Mouse (Mus musculus) CH12.LX (cell line): Measurements from ENCODE around the gene Oas3. TPM values are rescaled to one million over a fixed set of nuclear protein-coding genes. Genes with fewer than 3 reads are reported as not detected.
A peak's percentile ranks its signal among the peaks of the same experiment; 100 is the strongest.

Source experiments
- DNase-seq: peaks from one replicate; pipeline ENCODE4 v3.0.0-alpha.2; 2013; ENCODE audit errors: extremely low read depth
- H3K27ac ChIP-seq: 2 replicates; pipeline ENCODE4 v1.5.1; 2012; ENCODE audit warnings: low read depth, mild to moderate bottlenecking, control low read depth, moderate library complexity; ENCODE audit not compliant: insufficient read depth
- H3K27me3 ChIP-seq: replicated peaks from 2 replicates; pipeline ENCODE3; 2012; ENCODE audit warnings: inconsistent platforms
- H3K36me3 ChIP-seq, 2 experiments: replicated peaks in 1 of 2; 2 replicates each; pipeline versions ENCODE3 to v1.6.1; 2012; ENCODE audit warnings: inconsistent platforms in 1 of 2, low read length in 1 of 2, mild to moderate bottlenecking in 1 of 2, mixed read lengths in 1 of 2, moderate library complexity in 1 of 2; ENCODE audit not compliant: control insufficient read depth in 1 of 2, insufficient read depth in 1 of 2
- H3K4me1 ChIP-seq, 2 experiments: 2 replicates each; pipeline ENCODE4 v1.6.1; 2012; ENCODE audit warnings: inconsistent platforms in 1 of 2, moderate library complexity in 1 of 2; ENCODE audit not compliant: insufficient read depth in 2 of 2, control insufficient read depth in 1 of 2
- H3K4me2 ChIP-seq: 2 replicates; pipeline ENCODE4 v1.6.1; 2012; ENCODE audit warnings: low read depth, mild to moderate bottlenecking, control low read depth; ENCODE audit not compliant: poor library complexity, insufficient read depth, severe bottlenecking
- H3K4me3 ChIP-seq, 3 experiments: fragments of 150-350 bp in 1 of 3; sonication (generic) in 1 of 3; replicated peaks in 1 of 3; 2 replicates each; pipeline versions ENCODE3 to v1.5.1; 2011 to 2012; ENCODE audit warnings: low read depth in 2 of 3, low read length in 2 of 3, mild to moderate bottlenecking in 2 of 3, moderate library complexity in 2 of 3, control low read depth in 1 of 3, improper control_type of control experiment in 1 of 3, inconsistent platforms in 1 of 3, mixed read lengths in 1 of 3; ENCODE audit not compliant: poor library complexity in 1 of 3
- H3K79me2 ChIP-seq: replicated peaks from 2 replicates; pipeline ENCODE4 v1.6.1; 2012; ENCODE audit warnings: mild to moderate bottlenecking, moderate library complexity; ENCODE audit not compliant: control insufficient read depth, poor library complexity, insufficient read depth, severe bottlenecking; ENCODE audit errors: extremely low read depth
- H3K9ac ChIP-seq: 2 replicates; pipeline ENCODE4 v1.6.1; 2012; ENCODE audit warnings: low read depth, mild to moderate bottlenecking, control low read depth, moderate library complexity; ENCODE audit not compliant: insufficient read depth
- H3K9me3 ChIP-seq: replicated peaks from 2 replicates; pipeline ENCODE3; 2012; ENCODE audit warnings: low read length, inconsistent platforms, mixed read lengths
- CTCF ChIP-seq, 2 experiments: IDR thresholded peaks in 1 of 2; conservative IDR thresholded peaks in 1 of 2; 2 replicates each; pipeline ENCODE4 v1.5.1; 2011 to 2012; ENCODE audit warnings: low read depth in 2 of 2, low read length in 2 of 2, improper control_type of control experiment in 1 of 2, inconsistent platforms in 1 of 2, mild to moderate bottlenecking in 1 of 2, moderate library complexity in 1 of 2
- E2F4 ChIP-seq: IDR thresholded peaks from 2 replicates; pipeline ENCODE4 v1.6.1; 2011; ENCODE audit warnings: low read depth, low read length, improper control_type of control experiment; ENCODE audit not compliant: insufficient replicate concordance
- EP300 ChIP-seq: IDR thresholded peaks from 2 replicates; pipeline ENCODE4 v1.6.1; 2011; ENCODE audit warnings: low read length, improper control_type of control experiment
- ETS1 ChIP-seq: conservative IDR thresholded peaks from 2 replicates; pipeline ENCODE4 v1.6.1; 2012; ENCODE audit warnings: low read depth, mild to moderate bottlenecking, inconsistent platforms, low read length, improper control_type of control experiment, moderate library complexity
- MAFK ChIP-seq: IDR thresholded peaks from 2 replicates; pipeline ENCODE4 v1.6.1; 2011; ENCODE audit warnings: low read length, improper control_type of control experiment; ENCODE audit not compliant: insufficient replicate concordance
- MAX ChIP-seq: IDR thresholded peaks from 2 replicates; pipeline ENCODE4 v1.6.1; 2011; ENCODE audit warnings: low read length, improper control_type of control experiment
- MAZ ChIP-seq: IDR thresholded peaks from 2 replicates; pipeline ENCODE4 v1.6.1; 2012; ENCODE audit warnings: low read depth, mild to moderate bottlenecking, inconsistent platforms, low read length, improper control_type of control experiment, moderate library complexity
- NELFE ChIP-seq: IDR thresholded peaks from 2 replicates; pipeline ENCODE4 v1.6.1; 2011; ENCODE audit warnings: low read depth, low read length, improper control_type of control experiment
- PAX5 ChIP-seq: IDR thresholded peaks from 2 replicates; pipeline ENCODE4 v1.6.1; 2012; ENCODE audit warnings: low read length, inconsistent platforms, mixed read lengths
- POLR2AphosphoS2 ChIP-seq: IDR thresholded peaks from 2 replicates; pipeline ENCODE4 v1.6.1; 2011; ENCODE audit warnings: low read depth, low read length, improper control_type of control experiment
- RAD21 ChIP-seq: IDR thresholded peaks from 2 replicates; pipeline ENCODE4 v1.6.1; 2011; ENCODE audit warnings: low read depth, mild to moderate bottlenecking, low read length, improper control_type of control experiment, moderate library complexity
- TBP ChIP-seq: conservative IDR thresholded peaks from 2 replicates; pipeline ENCODE4 v1.6.1; 2011; ENCODE audit warnings: low read depth, low read length, improper control_type of control experiment
- USF2 ChIP-seq: conservative IDR thresholded peaks from 2 replicates; pipeline ENCODE4 v1.6.1; 2011; ENCODE audit warnings: low read depth, low read length, improper control_type of control experiment
- ZNF384 ChIP-seq: IDR thresholded peaks from 2 replicates; pipeline ENCODE4 v1.6.1; 2012; ENCODE audit warnings: low read depth, low read length, improper control_type of control experiment, inconsistent platforms
- dilution Hi-C: fragments of 300-500 bp; cut with MboI; formaldehyde crosslinking; loops from 2 replicates; pipeline ENCODE4 v1.14.3; 2020; ENCODE audit warnings: low sequenced_read_pairs; ENCODE audit not compliant: extremely low pct_unique_long_range_greater_than_20kb, extremely low pct_ligation_motif_present
- in situ Hi-C: fragments of 300-500 bp; cut with MboI; formaldehyde crosslinking; loops from 3 replicates; pipeline ENCODE4 v1.14.3; 2019; ENCODE audit warnings: low sequenced_read_pairs, low pct_ligation_motif_present, low pct_unique_long_range_greater_than_20kb, mixed read lengths
- polyA plus RNA-seq: library from polyadenylated mRNA; unstranded; fragments of >175 nt; gene quantifications from 2 replicates; pipeline ENCODE4 v1.2.1, GENCODE M21; 2012; ENCODE audit warnings: low read depth; ENCODE audit not compliant: insufficient read length
- total RNA-seq, 2 experiments: library from RNA; depleted of rRNA; stranded (reverse); fragments of 300-350 nt in 1 of 2; fragments of >200 nt in 1 of 2; gene quantifications; 2 replicates each; pipeline ENCODE4 v1.2.3; 2012 to 2014

Oas3 gene
- total and polyA plus RNA-seq, 3 experiments: 0.30 TPM; not detected in 2

DNA sequence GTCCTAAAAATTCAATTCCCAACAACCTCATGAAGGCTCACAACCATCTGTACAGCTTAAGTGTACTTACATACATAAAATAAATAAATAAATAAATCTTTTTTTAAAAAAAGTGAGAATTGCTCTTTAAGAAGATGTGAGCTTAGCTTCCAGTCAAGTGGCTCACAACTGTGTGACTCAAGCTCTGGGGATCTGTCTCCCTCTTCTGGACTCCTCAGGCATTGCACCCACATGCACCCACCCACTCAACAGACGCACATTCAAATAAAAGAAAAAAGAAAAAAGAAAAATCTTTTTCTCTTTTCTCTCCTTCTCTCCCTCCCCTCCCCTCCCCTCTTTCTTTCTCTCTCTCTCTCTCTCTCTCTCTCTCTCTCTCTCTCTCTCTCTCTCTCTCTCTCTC is 4.2 kb upstream of the Oas3 start:
- dilution Hi-C loops: no loop called here
- Histone ChIP-seq H3K4me3 (no peak overlapping the region), H3K27me3 (peaks cover 22% of the 10 kb centered on the region), H3K4me1 (peaks cover 3 to 4% of the 10 kb centered on the region in 2 experiments; a peak in 3 of 4 replicates), H3K9ac (no peak overlapping the region), H3K27ac (no peak overlapping the region), H3K36me3 (no peaks in the 10 kb centered on the region), H3K9me3 (no peaks in the 10 kb centered on the region), H3K4me2 (no peak overlapping the region), H3K79me2 (no peaks in the 10 kb centered on the region)
- in situ Hi-C loops: no loop called here
- TF ChIP-seq RAD21 (peak; percentile 10), EP300 (no peak), PAX5 (no peak), CTCF (conservative IDR thresholded peaks at IDR 0.05 in 1 of 2, IDR thresholded peaks at IDR 0.05 in 1 of 2; ENCODE audit: low read depth in 2 of 2, low read length in 2 of 2) (peak in 1 of 2 experiments; percentile 38; a peak in 2 of 4 replicates)
- DNase-seq: no peak

DNA sequence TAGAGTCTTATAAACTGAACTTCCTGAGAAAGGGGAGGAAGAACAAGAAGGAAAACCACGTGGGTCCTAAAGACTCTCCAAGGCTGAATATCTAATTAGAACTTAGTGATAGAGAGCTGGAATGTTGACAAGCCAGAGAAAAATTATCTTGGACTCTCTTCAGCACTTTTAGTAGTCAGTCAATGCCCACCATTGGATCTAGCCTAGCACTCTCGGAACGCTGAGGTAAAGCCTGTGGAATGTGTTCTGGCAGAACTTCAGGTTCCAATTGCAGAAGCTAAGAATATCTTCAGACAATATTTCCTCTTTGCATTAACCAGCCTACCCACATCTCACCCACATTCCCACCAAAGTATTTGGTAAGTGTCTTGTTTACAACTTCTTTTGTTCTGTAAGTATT is 2.5 kb upstream of the Oas3 start:
- dilution Hi-C loops (no loop called here), in situ Hi-C loops (no loop called here)
- DNase-seq: no peak
- TF ChIP-seq E2F4: no peak
- no peak for TF ChIP-seq ZNF384
- no peak for TF ChIP-seq MAX
- TF ChIP-seq PAX5: no peak
- TF ChIP-seq POLR2AphosphoS2: no peak
- TF ChIP-seq ETS1: no peak
- no peak for TF ChIP-seq MAZ
- TF ChIP-seq NELFE: no peak
- TF ChIP-seq TBP: no peak
- TF ChIP-seq MAFK: no peak
- no peak for TF ChIP-seq USF2
- Histone ChIP-seq H3K36me3 (no peaks in the 10 kb centered on the region), H3K27me3 (peaks cover 17% of the 10 kb centered on the region), H3K27ac (no peak overlapping the region), H3K4me2 (no peak overlapping the region), H3K9me3 (no peaks in the 10 kb centered on the region), H3K4me3 (no peak overlapping the region), H3K9ac (no peak overlapping the region), H3K4me1 (peaks cover 6 to 22% of the 10 kb centered on the region in 2 experiments), H3K79me2 (no peaks in the 10 kb centered on the region)

DNA sequence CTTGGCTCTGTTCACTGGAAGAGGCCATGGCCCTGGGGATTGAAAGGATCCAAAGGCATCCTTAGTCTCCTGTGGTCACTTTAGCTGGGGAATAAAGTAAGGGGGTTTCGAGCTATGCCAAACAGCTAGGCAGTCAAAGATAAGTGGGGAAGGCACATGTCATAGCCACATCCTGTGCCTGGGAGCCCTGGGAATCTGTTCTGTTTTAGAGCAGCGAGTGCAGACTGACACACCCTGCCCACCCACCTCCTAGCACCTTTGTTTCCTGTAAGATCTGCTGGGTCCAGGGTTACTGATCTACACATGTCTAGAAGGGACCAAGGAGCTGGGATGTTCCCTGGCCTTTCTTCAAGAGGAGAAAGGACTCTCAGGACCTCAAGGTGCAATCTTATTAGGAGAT is 1.5 kb upstream of the Oas3 start:
- H3K9ac ChIP-seq: no peak overlapping the region
- H3K36me3 ChIP-seq: no peaks in the 10 kb centered on the region
- TF ChIP-seq E2F4: no peak
- no peak overlapping the region for H3K4me2 ChIP-seq
- H3K4me1 ChIP-seq: peaks cover 6 to 22% of the 10 kb centered on the region in 2 experiments
- in situ Hi-C loops (no loop called here), dilution Hi-C loops (no loop called here)
- no peak for DNase-seq
- peaks cover 21% of the 10 kb centered on the region for H3K27me3 ChIP-seq
- no peak overlapping the region for H3K4me3 ChIP-seq
- no peaks in the 10 kb centered on the region for H3K9me3 ChIP-seq
- H3K27ac ChIP-seq: no peak overlapping the region
- H3K79me2 ChIP-seq: no peaks in the 10 kb centered on the region
